Mouse (Mus musculus): ENCODE measurements at regions not wholly inside any gene's neighbourhood (a gene's known extent, or its start where the extent isn't known, plus 50 kb on each side); places are given as distances from the start of the nearest gene placed in this dataset.

- Histone ChIP-seq H3K4me1 (ENCODE audit: control insufficient read depth, insufficient read depth, low read length) (no peaks in the 10 kb centered on the region), H3K36me3 (ENCODE audit: control insufficient read depth, insufficient read depth, low read length) (no peaks in the 10 kb centered on the region), H3K9ac (replicated peaks; ENCODE audit: low read depth, low read length) (no peak overlapping the region), H3K4me2 (ENCODE audit: low read depth, low read length) (no peak overlapping the region), H3K9me3 (ENCODE audit: control insufficient read depth, low read length) (no peaks in the 10 kb centered on the region), H3K27me3 (ENCODE audit: control insufficient read depth, insufficient read depth, low read length) (no peaks in the 10 kb centered on the region), H3K4me3 (ENCODE audit: low read depth, low read length) (no peak overlapping the region), H3K27ac (ENCODE audit: low read depth, low read length) (no peak overlapping the region)
- 78% methylated on average over 3 of the region's 3 CpGs for WGBS
- no peak for ATAC-seq (ENCODE audit: low read depth)
Measured at GRCm38 (mm10) chr1:122439358-122439757, 871.6 kb upstream of the Ddx18 start.

- H3K27ac ChIP-seq (ENCODE audit: low read depth, low read length), result no peak overlapping the region
- H3K4me3 ChIP-seq (ENCODE audit: low read depth, low read length), result no peak overlapping the region
- H3K9me3 ChIP-seq (ENCODE audit: control insufficient read depth, low read length), result no peaks in the 10 kb centered on the region
- no peaks in the 10 kb centered on the region for H3K4me1 ChIP-seq (ENCODE audit: control insufficient read depth, insufficient read depth, low read length)
- ATAC-seq (ENCODE audit: low read depth), result no peak
- no peak overlapping the region for H3K4me2 ChIP-seq (ENCODE audit: low read depth, low read length)
- no peak overlapping the region for H3K9ac ChIP-seq (replicated peaks; ENCODE audit: low read depth, low read length)
- WGBS, result 55% methylated on average over 2 of the region's 2 CpGs
- no peaks in the 10 kb centered on the region for H3K36me3 ChIP-seq (ENCODE audit: control insufficient read depth, insufficient read depth, low read length)
- no peaks in the 10 kb centered on the region for H3K27me3 ChIP-seq (ENCODE audit: control insufficient read depth, insufficient read depth, low read length)
Measured at GRCm38 (mm10) chr1:122423503-122423902, 855.7 kb upstream of the Ddx18 start.

- ATAC-seq (ENCODE audit: low read depth), result no peak
- H3K9me3 ChIP-seq (ENCODE audit: control insufficient read depth, low read length), result no peaks in the 10 kb centered on the region
- no peaks in the 10 kb centered on the region for H3K4me1 ChIP-seq (ENCODE audit: control insufficient read depth, insufficient read depth, low read length)
- H3K27me3 ChIP-seq (ENCODE audit: control insufficient read depth, insufficient read depth, low read length), result no peaks in the 10 kb centered on the region
- no peak overlapping the region for H3K27ac ChIP-seq (ENCODE audit: low read depth, low read length)
- H3K36me3 ChIP-seq (ENCODE audit: control insufficient read depth, insufficient read depth, low read length), result no peaks in the 10 kb centered on the region
- no peak overlapping the region for H3K4me2 ChIP-seq (ENCODE audit: low read depth, low read length)
- WGBS, result 100% methylated on average over 2 of the region's 2 CpGs
- no peak overlapping the region for H3K9ac ChIP-seq (replicated peaks; ENCODE audit: low read depth, low read length)
- H3K4me3 ChIP-seq (ENCODE audit: low read depth, low read length), result no peak overlapping the region
Measured at GRCm38 (mm10) chr1:122396342-122396741, 828.6 kb upstream of the Ddx18 start.

GRCm38 (mm10) chr1:122393660-122394355 lies 826.0 kb upstream of the Ddx18 start:
- 16% methylated on average over 3 of the region's 3 CpGs for WGBS

DNA sequence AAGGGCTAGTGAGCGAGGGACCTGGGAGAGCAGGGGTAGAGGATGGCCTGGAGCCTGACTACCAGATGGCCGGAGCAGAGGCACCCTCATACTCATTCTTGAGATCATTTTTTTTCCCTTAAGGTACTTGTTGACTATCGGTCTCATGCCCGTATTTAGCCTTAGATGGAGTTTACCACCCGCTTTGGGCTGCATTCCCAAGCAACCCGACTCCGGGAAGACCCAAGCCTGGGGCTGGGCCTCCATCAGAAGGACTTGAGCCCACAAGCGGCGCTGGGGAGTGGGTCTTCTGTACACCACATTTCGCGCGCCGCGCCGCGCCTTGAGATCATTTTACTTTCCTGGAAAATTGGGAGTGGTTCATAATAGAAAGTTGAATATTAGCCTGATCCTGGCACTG lies 789.2 kb upstream of the Ddx18 start:
- Histone ChIP-seq H3K36me3 (ENCODE audit: control insufficient read depth, insufficient read depth, low read length) (no peaks in the 10 kb centered on the region), H3K4me3 (ENCODE audit: low read depth, low read length) (no peak overlapping the region), H3K4me2 (ENCODE audit: low read depth, low read length) (no peak overlapping the region), H3K4me1 (ENCODE audit: control insufficient read depth, insufficient read depth, low read length) (no peaks in the 10 kb centered on the region), H3K9me3 (ENCODE audit: control insufficient read depth, low read length) (no peaks in the 10 kb centered on the region), H3K27ac (ENCODE audit: low read depth, low read length) (no peak overlapping the region), H3K27me3 (ENCODE audit: control insufficient read depth, insufficient read depth, low read length) (no peaks in the 10 kb centered on the region), H3K9ac (replicated peaks; ENCODE audit: low read depth, low read length) (no peak overlapping the region)
- 0 out of 2 replicates have a peak, but pooled peaks have one; percentile 61 for ATAC-seq (ENCODE audit: low read depth)
- WGBS, result 96% methylated on average over 16 of the region's 16 CpGs

More at GRCm38 (mm10) chr1:122393660-122394355, 826.0 kb upstream of the Ddx18 start:
- Histone ChIP-seq H3K4me2 (ENCODE audit: low read depth, low read length) (no peak overlapping the region), H3K9me3 (ENCODE audit: control insufficient read depth, low read length) (no peaks in the 10 kb centered on the region), H3K4me1 (ENCODE audit: control insufficient read depth, insufficient read depth, low read length) (no peaks in the 10 kb centered on the region), H3K27ac (ENCODE audit: low read depth, low read length) (no peak overlapping the region), H3K27me3 (ENCODE audit: control insufficient read depth, insufficient read depth, low read length) (no peaks in the 10 kb centered on the region), H3K9ac (replicated peaks; ENCODE audit: low read depth, low read length) (no peak overlapping the region), H3K4me3 (ENCODE audit: low read depth, low read length) (no peak overlapping the region), H3K36me3 (ENCODE audit: control insufficient read depth, insufficient read depth, low read length) (no peaks in the 10 kb centered on the region)
- ATAC-seq (ENCODE audit: low read depth), result peak; percentile 44; the same call in 1 of the 2 replicates

- H3K9ac ChIP-seq (replicated peaks; ENCODE audit: low read depth, low read length), result no peak overlapping the region
- no peak overlapping the region for H3K27ac ChIP-seq (ENCODE audit: low read depth, low read length)
- ATAC-seq (ENCODE audit: low read depth), result no peak
- H3K4me1 ChIP-seq (ENCODE audit: control insufficient read depth, insufficient read depth, low read length), result no peaks in the 10 kb centered on the region
- H3K9me3 ChIP-seq (ENCODE audit: control insufficient read depth, low read length), result no peaks in the 10 kb centered on the region
- H3K27me3 ChIP-seq (ENCODE audit: control insufficient read depth, insufficient read depth, low read length), result no peaks in the 10 kb centered on the region
- no peak overlapping the region for H3K4me3 ChIP-seq (ENCODE audit: low read depth, low read length)
- no peaks in the 10 kb centered on the region for H3K36me3 ChIP-seq (ENCODE audit: control insufficient read depth, insufficient read depth, low read length)
- no peak overlapping the region for H3K4me2 ChIP-seq (ENCODE audit: low read depth, low read length)
Measured at GRCm38 (mm10) chr1:122351530-122351929, 783.7 kb upstream of the Ddx18 start.

GRCm38 (mm10) chr1:122333267-122333666 lies 765.5 kb upstream of the Ddx18 start:
- Histone ChIP-seq H3K9me3 (ENCODE audit: control insufficient read depth, low read length) (no peaks in the 10 kb centered on the region), H3K36me3 (ENCODE audit: control insufficient read depth, insufficient read depth, low read length) (no peaks in the 10 kb centered on the region), H3K27ac (ENCODE audit: low read depth, low read length) (no peak overlapping the region), H3K4me2 (ENCODE audit: low read depth, low read length) (no peak overlapping the region), H3K27me3 (ENCODE audit: control insufficient read depth, insufficient read depth, low read length) (no peaks in the 10 kb centered on the region), H3K4me3 (ENCODE audit: low read depth, low read length) (no peak overlapping the region), H3K4me1 (ENCODE audit: control insufficient read depth, insufficient read depth, low read length) (no peaks in the 10 kb centered on the region), H3K9ac (replicated peaks; ENCODE audit: low read depth, low read length) (no peak overlapping the region)
- 52% methylated on average over 6 of the region's 6 CpGs for WGBS
- no peak for ATAC-seq (ENCODE audit: low read depth)

DNA sequence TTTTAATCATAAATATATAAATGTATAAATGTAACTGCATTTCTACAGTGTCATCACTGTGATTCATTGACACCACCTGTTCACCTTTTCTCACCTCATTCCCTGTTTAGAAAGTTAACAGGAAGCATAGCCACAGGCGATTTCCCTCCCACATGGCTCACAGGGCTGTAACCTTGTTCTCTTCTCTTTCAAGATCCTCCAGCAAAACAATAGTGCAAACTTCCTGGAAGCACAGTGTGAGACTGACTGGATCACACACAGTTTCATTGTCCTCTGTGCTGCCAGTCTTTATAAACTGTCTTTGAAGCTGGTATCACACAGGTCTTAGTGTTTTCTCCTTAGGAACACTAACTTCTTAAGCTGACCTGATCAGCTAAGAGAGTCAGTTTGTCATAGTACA lies 760.5 kb upstream of the Ddx18 start:
- Histone ChIP-seq H3K4me1 (ENCODE audit: control insufficient read depth, insufficient read depth, low read length) (no peaks in the 10 kb centered on the region), H3K9ac (replicated peaks; ENCODE audit: low read depth, low read length) (no peak overlapping the region), H3K36me3 (ENCODE audit: control insufficient read depth, insufficient read depth, low read length) (no peaks in the 10 kb centered on the region), H3K4me2 (ENCODE audit: low read depth, low read length) (no peak overlapping the region), H3K4me3 (ENCODE audit: low read depth, low read length) (no peak overlapping the region), H3K27me3 (ENCODE audit: control insufficient read depth, insufficient read depth, low read length) (no peaks in the 10 kb centered on the region), H3K27ac (ENCODE audit: low read depth, low read length) (no peak overlapping the region), H3K9me3 (ENCODE audit: control insufficient read depth, low read length) (no peaks in the 10 kb centered on the region)
- WGBS, result 25% methylated on average over 1 of the region's 1 CpGs
- no peak for ATAC-seq (ENCODE audit: low read depth)

All from neural tube, embryonic 14.5 days (tissue).